Mouse (Mus musculus) layer of hippocampus, postnatal 14 days (tissue): ENCODE measurements around the gene Gm10645. TPM values are rescaled to one million over a fixed set of nuclear protein-coding genes. Genes with fewer than 3 reads are reported as not detected.

Experiments used
- DNase-seq, 2 experiments: peaks; one replicate each; pipeline ENCODE4 v3.0.0; 2021 to 2022; ENCODE audit warnings: low spot score in 2 of 2, mixed read lengths in 1 of 2
- long read RNA-seq, 2 experiments: library from polyadenylated mRNA; stranded (forward); transcript quantifications; one replicate each; pipeline ENCODE4 v2.0.0; 2021
- total RNA-seq, 2 experiments: library from RNA; stranded (reverse); gene quantifications; 2 replicates each; pipeline ENCODE4 v1.2.3; 2021

Gene Gm10645
- 1 to 10 TPM; 1.2 to 1.3 TPM for total RNA-seq
- long read RNA-seq, experiment 1: 0 reads
- long read RNA-seq, experiment 2: 0 reads

DNA sequence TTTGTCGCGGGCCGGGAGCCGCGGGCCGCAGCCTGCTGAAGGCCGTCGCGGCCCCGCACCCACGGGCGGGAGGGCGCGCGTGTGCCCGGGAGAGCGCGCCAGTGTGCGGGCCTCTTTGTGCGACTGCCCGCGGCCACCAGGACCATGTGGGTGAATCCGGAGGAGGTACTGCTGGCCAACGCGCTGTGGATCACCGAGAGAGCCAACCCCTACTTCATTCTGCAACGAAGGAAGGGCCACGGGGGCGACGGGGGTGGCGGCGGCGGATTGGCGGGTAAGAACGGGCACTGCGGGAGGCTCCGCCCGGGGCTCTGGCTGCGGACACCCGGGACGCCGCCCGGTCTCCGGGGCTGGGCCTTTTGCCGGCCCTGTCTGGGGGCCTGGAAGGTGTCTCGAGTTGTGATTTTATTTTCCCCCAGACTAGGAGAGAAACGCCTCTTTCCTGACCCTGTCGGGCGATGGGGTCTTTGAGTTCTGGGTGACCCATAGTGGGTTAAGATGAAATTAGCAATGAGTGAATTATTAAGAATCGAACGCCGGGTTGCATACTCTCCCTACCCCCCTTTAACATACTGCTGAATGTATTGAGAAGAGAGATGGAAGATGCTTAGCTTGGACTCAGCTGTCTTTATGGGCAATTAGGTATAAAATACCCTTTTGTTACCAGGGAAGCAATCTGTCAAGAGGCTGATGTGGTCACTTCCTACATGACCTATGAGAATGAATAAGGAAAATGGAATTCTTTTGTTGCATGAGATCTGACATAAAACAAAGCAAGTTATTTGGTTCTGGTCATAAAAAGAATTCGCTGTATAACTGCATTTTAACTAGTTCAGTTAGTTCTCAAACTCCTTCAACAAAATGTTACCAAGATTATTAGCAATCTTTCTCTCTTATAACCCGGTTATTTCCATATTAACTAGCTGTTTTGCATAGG lies at the start of gene Gm10645:
Gene Gm10645, minus strand, starts transcription at position 240 of the 937 bp plus-strand sequence.
- peak; percentile 55 to 59 for DNase-seq

DNA sequence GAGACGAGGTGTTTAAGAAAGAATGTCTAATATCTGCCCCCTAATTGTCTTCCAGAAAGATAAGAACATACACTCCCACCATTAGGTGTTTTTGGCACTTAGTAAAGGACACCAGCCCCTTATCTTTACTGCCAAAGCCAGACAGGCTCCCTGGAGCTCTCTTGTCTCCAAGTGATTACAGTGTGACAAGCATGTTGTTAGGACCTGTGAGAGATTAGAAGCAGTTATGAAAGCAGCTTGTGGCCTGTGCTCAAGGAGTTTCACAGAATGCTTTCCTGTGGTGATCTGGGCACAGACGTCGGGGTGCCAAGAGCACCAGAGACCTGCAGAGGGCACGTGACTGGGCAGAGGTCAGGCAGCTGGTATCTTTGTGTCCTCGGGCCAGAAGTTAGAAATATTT lies 49.1 kb upstream of the Gm10645 start:
- DNase-seq: no peak

DNA sequence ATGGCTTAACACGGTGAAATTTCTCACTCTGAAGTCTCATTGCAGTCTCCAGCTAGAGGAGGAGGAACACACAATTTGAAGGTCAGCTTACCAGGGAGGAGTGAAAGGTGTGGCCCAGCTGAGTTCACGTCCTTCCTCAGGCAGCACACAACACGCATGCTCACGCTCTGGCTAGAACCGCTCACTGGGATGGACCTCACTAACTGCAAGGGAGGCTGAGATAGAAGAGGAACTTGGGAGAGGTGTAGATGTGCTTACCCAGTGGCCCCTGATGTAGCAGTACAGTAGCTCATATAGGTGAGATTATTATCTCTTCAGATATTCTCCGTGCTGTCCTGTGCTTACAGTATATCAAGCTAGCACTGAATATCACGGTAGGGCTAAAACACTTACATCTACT lies 44.7 kb upstream of the Gm10645 start:
- no peak for DNase-seq

DNA sequence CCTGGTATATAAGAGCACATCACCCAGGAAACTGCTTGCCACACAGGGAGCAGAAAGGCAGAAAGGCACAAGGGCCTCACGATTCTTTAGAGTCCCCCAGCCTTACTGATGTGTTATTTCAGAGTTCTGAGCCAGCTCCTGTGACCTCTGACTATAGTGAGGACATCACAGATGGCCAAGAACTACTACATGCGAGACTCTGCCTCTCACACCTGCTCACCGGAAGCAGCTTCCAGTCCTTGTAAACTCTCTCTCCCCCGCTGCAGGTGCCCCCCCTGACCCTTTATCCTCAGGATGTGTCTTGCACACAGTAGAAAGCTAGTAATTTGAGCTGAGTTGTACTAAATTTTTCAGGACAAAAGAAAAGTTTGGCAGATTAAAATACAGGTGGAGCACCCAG lies 43.6 kb upstream of the Gm10645 start:
- no peak for DNase-seq

DNA sequence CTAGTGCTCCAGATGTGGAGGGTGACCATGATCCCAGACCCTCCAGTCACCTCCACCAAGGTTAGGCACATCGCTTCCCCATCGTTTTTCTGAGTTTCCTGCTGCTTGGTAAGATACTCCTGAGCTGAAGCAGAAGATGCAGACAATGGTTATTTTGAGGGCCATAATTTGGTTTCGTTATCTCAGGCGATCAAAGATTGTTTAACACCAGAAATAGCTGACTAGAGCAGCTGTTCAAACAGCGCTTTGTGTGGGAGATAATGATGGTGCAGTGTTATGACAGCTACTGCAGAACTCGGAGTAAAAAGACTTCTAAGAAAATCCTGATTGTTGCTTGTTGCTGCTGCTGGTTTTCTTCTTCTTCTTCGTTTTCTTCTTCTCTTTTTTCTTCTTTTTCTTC lies 39.9 kb upstream of the Gm10645 start:
- DNase-seq: peak in 1 of 2 experiments; percentile 43

DNA sequence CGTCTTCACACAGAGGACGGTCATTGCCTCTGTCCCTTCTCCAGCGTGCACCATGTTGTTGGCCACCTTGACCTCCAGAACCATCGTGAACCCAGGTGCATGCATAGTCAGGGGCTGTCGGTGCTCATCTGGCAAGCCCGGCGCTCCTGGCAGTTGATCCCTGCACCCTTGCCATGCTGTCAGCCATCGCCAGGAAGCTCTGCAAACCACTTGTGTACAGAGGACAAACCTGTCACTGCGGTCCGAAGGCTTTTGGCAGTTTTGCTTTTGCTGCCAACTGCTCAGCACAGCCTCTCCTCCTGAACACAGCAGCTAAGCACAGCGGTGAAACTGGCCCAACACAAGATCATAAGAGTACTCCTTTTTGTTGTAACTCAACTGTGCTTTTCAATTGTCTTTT lies 37.0 kb upstream of the Gm10645 start:
- no peak for DNase-seq

DNA sequence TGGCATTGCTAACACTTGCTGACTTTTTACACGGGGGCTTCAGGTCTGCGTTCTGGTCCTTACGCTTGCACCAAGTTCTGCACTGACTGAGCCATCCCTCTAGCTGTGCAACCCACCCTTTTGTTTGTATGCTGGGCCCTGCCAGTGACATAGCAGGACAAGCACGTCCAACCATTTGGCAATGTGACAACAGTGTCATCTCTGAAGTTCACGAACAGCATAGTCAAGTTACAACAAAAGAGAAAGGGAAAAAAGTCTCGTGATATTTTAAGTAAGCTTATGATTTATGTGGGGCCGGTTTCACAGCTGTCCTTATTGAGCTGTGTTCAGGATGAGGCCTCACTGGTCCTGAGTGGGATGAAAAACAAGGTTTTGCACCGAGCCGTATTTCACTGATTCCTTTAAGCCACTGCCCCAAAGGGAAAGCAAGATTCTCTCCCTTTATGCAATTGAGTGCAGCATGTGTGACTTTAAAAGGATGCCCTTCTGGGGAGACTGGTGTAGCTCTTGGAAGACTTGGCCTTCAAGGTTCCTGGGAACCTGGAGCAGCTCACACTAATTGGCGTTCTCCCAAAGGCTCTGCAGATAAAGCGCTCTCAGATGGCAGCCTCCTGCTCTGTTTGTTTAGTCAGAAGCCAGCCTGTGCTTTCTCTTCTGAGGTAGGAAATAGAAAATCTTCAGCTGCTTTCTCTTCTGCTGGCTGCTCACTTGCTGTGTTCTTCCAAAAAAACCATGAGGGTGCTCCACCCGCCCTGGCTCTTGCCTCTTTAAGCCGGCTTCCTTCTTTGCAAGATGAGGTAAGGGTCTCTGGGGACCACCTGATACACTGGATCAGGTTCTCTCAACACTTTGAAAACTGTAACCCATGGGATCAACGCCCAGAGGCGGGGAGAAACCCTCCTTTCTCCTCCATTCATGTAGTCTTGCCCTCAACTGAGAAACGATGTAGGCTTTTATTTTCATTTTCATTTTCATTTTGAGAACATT lies 34.5 kb upstream of the Gm10645 start:
- peak; percentile 35 to 41 for DNase-seq

DNA sequence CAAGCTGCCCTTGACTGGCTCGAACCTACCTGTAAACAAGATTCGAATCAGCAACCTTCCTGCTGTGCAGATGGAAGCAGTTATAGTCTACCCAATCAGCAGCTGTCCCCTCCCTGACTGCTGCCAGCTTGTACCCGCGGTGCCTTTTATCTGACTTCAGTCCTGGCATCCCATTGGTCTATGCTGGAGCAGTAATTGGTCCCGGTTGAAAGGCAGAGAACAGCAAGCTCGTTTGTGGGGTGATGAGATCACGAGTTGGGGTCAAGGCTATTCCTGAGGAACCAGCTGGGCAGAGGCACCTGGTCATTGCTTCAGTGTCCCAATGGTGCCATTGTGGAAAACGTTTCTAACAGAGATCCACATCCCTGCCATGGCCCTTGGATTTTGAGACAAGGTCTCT lies 33.7 kb upstream of the Gm10645 start:
- DNase-seq: no peak

DNA sequence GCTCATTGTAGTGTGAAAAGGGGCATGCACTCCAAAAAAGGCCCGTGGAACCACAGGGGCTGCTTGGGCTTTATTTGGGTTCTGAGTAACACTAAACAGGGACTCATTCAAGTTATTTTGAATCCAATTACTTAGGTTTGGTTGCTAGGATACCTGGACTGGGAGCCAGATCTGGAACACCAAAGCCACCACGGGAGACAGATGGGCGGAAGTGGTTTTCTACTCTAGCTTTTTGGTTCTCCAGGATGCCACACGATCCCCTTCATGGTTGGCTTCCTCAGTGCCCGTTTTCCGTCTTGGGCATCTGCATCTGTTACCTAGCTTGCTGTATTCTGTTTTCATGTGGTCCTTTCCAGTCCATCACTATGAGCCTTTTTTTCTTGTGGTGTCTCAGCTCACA lies 30.1 kb upstream of the Gm10645 start:
- peak; percentile 52 to 72 for DNase-seq

DNA sequence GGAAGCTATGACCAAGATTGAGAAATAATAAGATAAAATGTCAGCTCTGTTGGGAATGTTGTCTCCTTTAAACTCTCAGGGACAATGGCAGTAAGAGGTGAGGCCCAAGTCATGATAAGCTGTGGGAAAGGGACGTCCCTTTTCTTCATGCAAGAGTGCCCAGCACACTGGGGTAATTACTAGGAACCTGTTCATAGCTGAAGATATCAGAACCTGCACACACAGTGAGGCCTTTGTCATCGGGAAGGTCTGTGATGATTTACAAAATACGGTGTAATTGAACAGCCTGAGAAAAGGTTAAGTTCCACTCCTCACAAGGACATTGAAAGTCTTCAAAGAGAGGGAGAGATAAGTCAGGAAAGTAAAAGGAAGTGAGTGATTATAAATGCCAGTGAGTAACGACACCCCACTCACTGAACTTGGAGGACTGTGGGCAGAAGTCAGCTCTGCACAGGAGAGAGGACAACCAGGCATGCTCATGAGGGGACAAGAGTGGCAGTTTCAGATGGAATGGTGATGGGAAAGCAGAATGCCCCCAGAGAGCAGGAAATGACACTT lies 23.6 kb upstream of the Gm10645 start:
- DNase-seq: no peak

DNA sequence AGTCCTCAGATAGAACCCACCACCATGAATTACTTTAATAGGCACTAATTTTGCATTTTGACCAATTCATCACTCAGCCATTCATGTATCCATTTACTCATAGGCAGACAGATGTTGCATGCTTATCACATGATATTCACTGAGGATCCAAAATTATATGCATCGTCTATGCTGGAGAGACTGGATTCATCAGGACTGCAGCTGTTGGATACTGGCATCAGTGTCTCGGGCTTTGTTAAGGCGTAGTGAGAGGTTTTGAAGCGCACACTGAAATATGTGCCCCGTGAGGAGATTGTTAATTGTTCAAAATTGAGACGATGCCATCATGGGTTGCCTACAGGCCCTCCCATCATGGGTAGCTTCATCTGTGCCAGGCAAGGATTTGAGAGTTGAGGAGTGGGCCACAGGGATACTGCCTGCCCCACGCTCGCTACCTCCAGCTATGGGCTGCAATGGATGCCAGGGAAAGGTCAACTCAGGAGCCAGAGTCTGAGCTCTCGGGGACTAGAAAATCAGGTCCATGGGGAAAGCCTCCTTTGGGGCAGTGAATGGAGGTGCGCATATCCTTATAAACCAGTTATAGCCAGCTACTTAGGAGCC lies 21.5 kb upstream of the Gm10645 start:
- no peak for DNase-seq

DNA sequence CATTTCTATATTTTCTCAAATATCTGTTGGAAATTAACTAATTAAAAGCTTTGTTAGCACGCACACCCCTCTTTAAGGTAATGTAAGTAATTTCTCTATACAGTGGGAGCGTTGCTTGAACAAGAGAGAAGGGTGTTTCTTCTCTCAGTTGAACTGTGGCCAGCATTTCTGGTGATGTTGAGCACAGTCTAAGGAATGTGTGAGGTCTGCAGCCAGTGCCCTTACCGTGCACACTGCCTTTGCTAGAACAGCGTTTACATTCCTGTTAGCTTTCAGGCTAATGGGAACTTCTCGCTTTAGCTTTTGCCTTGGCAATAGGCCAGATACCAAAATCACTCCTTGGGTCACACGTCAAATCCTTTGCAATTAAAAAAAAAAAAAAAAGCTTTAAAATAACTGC lies 20.4 kb upstream of the Gm10645 start:
- DNase-seq: no peak

DNA sequence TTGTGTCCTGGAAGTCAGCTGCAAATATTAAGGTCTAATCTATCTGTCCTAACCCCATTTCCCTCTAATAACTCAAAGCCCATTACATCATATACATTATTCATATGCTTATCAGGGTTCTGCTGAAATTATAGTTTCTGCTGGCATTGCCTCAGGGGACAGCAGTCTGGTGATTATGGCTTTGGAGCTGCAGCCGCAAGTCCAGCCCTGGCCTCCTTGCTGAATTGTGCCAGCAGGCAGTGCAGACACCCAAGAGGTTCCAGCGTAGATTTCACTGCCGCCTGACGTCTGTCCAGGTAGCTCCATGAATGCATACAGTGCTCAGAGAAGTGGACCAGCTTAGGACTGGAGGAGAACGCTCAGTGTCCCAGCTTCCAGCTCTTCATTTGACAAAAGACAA lies 16.8 kb upstream of the Gm10645 start:
- no peak for DNase-seq

DNA sequence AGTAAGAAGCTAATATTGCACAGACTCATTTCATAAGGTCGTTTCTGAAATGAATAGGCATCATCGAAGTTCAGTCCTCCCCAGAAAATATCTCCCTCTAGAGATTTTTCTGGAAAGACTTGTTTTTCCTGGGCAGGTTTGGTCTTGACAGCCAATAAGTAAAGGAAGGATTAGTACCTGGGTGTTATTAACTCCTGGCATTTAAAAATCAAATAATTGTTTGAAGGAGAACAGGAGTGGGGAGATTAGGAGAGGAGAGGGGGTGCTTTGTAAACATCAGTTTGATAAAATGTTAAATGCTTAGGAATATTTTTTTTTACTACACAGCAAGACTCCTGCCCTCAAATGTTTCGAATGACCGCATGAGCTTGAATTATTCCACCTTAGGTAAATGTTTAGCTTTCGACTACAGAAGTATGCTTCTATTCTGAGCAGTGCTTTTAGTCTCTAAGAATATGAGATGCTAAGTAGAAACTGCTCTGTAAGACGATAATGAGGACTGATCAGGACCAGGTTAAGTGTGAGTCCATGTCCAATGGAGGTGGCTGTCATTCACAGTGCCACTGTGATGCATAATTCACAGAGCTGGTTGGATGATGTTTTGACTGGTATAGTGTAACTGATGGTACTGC lies 16.0 kb upstream of the Gm10645 start:
- no peak for DNase-seq

DNA sequence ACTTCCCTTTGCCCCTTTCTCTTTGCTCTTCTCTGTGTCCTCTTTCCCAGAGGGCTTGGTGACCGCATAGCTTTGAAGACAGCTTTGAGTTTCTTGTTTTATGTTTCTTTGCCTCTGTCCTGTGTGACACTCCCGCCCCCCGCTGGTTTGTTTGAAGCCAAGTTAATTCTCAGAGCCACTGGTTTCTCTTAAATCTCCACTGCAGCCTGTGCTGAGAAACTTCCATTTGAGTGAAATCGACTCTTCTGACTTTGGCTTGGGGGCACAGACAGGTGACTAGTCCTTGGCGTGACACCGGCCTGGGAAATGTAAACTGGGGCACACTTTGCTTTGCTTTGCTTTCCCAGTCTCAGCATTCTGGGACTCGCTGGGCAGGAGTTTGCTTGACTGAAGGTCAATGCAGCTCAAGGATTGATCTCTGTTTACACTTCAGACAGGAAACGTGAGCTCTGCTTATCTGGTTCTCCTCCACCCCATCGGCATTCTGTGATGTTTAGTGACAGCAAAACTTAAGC lies 12.3 kb upstream of the Gm10645 start:
- DNase-seq: no peak

DNA sequence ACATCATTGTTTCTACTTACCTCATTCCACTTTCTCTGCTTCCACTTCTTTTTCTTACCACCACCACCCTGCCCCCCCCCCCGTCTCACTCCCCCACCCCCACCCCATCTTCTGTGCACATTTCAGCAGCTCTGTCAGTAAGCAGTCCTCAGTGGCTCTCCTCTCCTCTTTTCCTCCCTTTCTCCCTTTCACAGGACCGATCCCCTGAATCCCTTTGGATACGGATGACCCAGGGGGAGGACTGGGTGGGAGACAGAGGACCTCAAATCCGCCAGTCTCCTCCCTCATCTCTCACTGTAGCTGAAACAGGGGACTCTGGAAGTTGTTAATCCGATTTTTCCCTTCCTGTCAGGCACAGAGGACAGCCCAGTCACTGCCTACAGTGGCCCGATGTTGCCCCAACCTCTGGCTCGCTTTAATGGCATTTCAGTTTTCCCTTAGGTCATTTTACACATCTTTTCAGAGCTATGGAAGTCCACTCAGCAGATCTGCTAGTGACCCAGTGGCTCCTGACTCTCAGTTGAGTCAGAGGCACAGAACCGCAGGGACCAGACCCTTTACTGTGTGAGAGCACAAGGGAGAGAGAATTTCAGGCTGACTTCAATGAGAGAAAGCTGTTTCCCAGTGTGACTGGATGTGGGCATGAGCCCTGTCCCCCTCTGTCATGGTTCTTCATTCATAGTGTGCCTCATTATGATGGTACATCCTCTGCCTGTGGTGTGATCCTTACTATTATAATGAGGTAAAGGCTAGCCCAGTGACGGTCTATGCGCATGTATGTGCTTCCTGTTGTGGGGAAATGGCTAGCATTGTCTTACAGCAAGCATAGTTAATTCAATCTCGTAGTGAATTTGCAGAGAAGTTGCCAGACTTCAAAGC lies 11.6 kb upstream of the Gm10645 start:
- no peak for DNase-seq

DNA sequence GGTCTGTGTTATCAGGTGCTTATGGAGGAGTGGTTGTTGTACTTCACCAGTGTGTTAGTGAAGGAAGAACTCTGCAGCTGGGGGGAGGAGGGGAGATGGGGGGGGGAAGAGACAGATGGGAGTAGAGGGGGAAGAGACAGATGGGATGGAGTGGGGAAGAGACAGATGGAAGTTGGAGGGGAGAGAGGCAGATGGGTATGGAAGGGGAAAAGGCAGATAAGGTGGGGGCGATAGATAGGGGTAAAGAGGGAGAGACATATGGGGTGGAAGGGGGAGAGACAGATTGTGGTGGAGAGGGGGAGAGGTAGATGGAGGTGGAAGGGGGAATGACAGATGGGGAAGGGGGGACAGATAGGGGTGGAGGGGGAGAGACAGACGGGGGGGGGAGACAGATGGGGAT lies 10.8 kb upstream of the Gm10645 start:
- no peak for DNase-seq

DNA sequence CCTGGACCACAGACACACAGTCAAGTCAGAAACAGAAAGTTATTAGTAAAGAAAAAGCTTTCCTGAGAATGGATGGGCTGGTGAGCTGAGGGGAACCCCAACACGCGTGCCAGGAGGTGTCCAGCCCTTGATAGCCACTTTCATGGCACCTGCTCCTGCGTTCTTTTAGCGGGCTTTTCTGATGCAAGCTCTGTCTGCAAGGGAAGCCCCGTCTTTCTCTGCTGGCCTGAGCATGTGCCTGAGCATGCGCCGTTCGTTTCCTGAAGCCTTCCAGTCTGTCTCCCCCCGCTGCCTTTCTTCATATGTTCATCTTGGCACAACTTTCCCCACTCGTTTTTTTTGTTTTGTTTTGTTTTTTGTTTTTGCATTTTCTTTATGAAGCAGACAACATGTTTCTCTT lies 9.7 kb upstream of the Gm10645 start:
- peak; percentile 26 to 49 for DNase-seq

DNA sequence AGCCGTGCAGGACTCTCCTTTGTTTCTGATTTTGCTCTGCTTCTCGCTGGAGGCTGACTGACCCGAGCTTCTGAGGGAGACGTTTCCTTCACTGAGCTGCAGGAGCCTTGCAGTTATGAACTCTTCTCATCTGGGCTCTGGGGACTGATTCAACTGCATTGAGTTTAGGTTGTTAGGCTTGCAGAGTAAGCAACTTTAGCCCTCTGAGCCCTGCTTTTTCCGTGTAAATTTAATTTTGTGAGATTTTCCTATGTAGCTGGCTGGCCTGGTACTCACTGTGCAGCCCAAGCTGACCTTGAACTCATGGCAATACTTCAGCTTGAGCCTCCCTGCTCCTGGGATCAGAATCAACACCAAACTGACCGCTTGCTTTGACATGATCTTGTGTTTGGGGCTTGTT lies 4.9 kb upstream of the Gm10645 start:
- no peak for DNase-seq
